Mouse (Mus musculus): ENCODE data around the gene Acd. TPM values are rescaled to one million over a fixed set of nuclear protein-coding genes. Genes with fewer than 3 reads are reported as not detected.

Acd gene
- 0.70 TPM for polyA plus RNA-seq (2014; fragmentation: Illumina TruSeq; extraction: RNeasy Lipid Tissue Mini Kit (QIAGEN cat#74804); ENCODE audit: low read depth, low replicate concordance)

DNA sequence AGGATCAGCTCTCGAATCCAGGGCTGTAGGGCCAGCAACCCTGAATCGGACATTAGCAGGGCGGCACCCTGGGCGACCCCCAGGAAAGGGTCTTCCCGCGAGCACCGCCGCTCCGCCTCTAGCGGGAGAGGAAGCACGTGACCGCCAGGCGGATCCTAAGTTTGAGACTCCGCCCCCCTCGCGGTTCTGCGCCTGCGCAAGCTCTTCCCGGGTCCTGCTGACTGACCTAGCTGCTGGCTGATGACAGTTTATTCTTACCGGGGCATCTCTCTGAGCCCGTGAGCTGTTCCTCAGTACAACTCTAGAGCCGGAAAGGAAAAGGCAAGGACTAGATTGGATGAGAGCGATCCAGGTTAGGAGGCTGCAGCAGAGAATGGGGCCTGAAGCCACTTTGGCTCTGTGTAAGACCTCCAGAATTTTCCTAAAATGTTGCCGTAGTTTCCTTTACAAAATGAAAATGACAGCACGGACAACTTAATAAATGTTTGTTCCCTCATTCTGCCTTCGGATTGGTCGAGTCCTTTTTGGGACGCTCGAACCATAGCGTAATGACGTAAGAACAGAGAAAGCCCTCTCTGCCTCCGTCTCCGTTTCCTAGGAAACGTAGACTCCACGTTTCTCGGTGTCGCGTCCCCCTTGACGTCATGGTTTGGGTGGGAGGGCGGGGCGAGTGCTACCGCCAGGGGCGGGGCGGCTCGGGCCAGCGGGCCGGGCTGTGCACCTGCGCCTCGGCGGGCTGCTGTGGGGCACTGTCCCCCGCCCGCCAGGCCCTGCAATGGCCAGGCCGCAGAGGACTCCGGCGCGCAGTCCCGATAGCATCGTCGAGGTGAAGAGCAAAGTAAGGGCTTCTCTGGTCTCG lies at the start of gene Acd, which contains the start of gene Pard6a:
TSS of gene Acd (minus strand) at position 137 of the 859 bp plus-strand sequence.
TSS of gene Pard6a (plus strand) at position 183 of the 859 bp plus-strand sequence.

DNA sequence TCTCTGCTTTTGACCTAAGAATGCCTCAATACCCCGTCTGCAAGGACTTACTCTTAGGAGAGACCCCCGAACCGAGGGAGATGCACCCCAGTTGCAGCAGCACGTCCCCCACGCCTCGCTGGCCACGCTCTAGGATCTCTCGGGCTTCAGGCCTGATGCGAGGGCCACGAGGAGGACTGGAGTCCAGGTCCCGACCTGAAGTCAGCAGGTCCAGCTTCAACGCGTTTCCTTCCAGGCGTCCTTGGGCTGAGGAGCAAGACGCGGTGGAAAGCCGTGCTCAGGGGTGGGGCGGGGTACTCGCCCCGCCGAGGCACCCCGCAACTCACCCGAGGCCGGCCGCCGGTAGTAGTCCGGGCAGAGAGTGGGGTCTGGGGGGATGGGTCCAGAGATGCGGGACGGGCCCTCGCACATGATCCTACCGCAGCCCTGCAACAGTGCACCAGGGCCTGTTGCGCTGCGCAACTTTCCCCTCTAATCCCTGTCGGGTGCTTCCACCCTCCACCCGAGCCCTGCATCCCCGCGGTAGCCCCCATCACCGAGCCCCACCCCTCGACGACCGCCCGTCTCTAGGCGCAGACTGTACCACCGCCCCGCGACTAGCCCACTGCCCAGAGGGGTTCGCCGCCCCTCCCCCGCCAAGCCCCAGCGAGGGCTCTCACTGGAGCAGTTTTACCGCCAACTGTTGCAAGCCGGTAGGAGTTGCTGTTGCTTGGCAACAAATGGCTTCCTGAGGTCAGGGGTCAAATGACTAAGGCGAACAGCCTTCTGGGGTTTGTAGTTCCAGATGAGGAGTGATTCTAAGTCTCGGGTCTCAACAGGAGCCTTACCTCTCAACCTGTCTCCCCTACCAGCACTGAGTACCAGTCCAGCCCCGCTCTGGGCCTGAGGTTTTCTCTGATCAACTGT lies 6.8 kb upstream of the Acd start, which contains the start of the genes 4933405L10Rik and Enkd1:
TSS of gene 4933405L10Rik (plus strand) at position 158 of the 906 bp plus-strand sequence.
TSS of gene Enkd1 (minus strand) at position 713 of the 906 bp plus-strand sequence.

DNA sequence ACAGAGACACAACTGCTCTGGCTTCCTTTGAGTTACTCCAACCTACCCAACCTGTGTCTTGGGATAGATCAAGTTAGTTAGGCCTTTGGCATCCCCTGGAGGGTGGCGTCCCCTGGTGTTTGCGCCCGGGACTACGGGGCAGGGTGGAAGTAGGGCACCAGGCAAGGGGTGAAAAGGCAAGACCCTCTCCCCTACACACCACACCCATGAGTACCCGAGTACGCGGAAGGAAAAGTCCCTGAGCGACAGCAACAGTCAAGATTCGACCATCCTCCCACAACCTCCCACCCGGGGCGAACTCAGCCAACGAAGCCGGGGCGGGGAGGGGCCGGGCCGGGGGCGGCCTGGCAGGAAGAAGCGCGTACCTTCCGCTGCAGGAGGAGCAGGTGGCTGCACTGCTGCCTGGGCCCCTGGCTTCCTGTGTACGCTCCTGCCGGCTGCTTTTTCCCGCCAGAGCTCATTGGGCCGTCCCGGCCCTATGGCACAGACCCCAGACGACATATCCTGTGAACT lies 15.1 kb downstream of the Acd start, which contains the start of gene Carmil2:
TSS of gene Carmil2 (plus strand) at position 479 of the 513 bp plus-strand sequence.

Other genes with a start within 250 kb of the Acd start
- not detected for gene Tppp3, start 229.6 kb downstream of the Acd start, polyA plus RNA-seq (2014; fragmentation: Illumina TruSeq; extraction: RNeasy Lipid Tissue Mini Kit (QIAGEN cat#74804); ENCODE audit: low read depth, low replicate concordance)
- 1.7 TPM for gene Zdhhc1, start 204.2 kb downstream of the Acd start, polyA plus RNA-seq (2014; fragmentation: Illumina TruSeq; extraction: RNeasy Lipid Tissue Mini Kit (QIAGEN cat#74804); ENCODE audit: low read depth, low replicate concordance)
- not detected for gene Hsd11b2, start 182.3 kb downstream of the Acd start, polyA plus RNA-seq (2014; fragmentation: Illumina TruSeq; extraction: RNeasy Lipid Tissue Mini Kit (QIAGEN cat#74804); ENCODE audit: low read depth, low replicate concordance)
- 22.7 TPM for gene Atp6v0d1, start 135.1 kb downstream of the Acd start, polyA plus RNA-seq (2014; fragmentation: Illumina TruSeq; extraction: RNeasy Lipid Tissue Mini Kit (QIAGEN cat#74804); ENCODE audit: low read depth, low replicate concordance)
- 1.2 TPM for gene Ripor1, start 95.8 kb downstream of the Acd start, polyA plus RNA-seq (2014; fragmentation: Illumina TruSeq; extraction: RNeasy Lipid Tissue Mini Kit (QIAGEN cat#74804); ENCODE audit: low read depth, low replicate concordance)
- gene Ctcf, start 64.5 kb downstream of the Acd start, polyA plus RNA-seq (2014; fragmentation: Illumina TruSeq; extraction: RNeasy Lipid Tissue Mini Kit (QIAGEN cat#74804); ENCODE audit: low read depth, low replicate concordance): 80.5 TPM
- gene Agrp, start 63.7 kb downstream of the Acd start, polyA plus RNA-seq (2014; fragmentation: Illumina TruSeq; extraction: RNeasy Lipid Tissue Mini Kit (QIAGEN cat#74804); ENCODE audit: low read depth, low replicate concordance): not detected
- not detected for gene Carmil2, start 14.8 kb downstream of the Acd start, polyA plus RNA-seq (2014; fragmentation: Illumina TruSeq; extraction: RNeasy Lipid Tissue Mini Kit (QIAGEN cat#74804); ENCODE audit: low read depth, low replicate concordance)
- not detected for gene Pard6a, start within 50 bp of the Acd start, polyA plus RNA-seq (2014; fragmentation: Illumina TruSeq; extraction: RNeasy Lipid Tissue Mini Kit (QIAGEN cat#74804); ENCODE audit: low read depth, low replicate concordance)
- gene 4933405L10Rik, start 6.6 kb upstream of the Acd start, polyA plus RNA-seq (2014; fragmentation: Illumina TruSeq; extraction: RNeasy Lipid Tissue Mini Kit (QIAGEN cat#74804); ENCODE audit: low read depth, low replicate concordance): not detected
- gene Enkd1, start 7.1 kb upstream of the Acd start, polyA plus RNA-seq (2014; fragmentation: Illumina TruSeq; extraction: RNeasy Lipid Tissue Mini Kit (QIAGEN cat#74804); ENCODE audit: low read depth, low replicate concordance): 0.52 TPM
- gene Gfod2, start 57.6 kb upstream of the Acd start, polyA plus RNA-seq (2014; fragmentation: Illumina TruSeq; extraction: RNeasy Lipid Tissue Mini Kit (QIAGEN cat#74804); ENCODE audit: low read depth, low replicate concordance): 0.52 TPM
- 6.5 TPM for gene Ranbp10, start 126.2 kb upstream of the Acd start, polyA plus RNA-seq (2014; fragmentation: Illumina TruSeq; extraction: RNeasy Lipid Tissue Mini Kit (QIAGEN cat#74804); ENCODE audit: low read depth, low replicate concordance)
- not detected for gene Tsnaxip1, start 126.6 kb upstream of the Acd start, polyA plus RNA-seq (2014; fragmentation: Illumina TruSeq; extraction: RNeasy Lipid Tissue Mini Kit (QIAGEN cat#74804); ENCODE audit: low read depth, low replicate concordance)
- gene Cenpt, start 152.2 kb upstream of the Acd start, polyA plus RNA-seq (2014; fragmentation: Illumina TruSeq; extraction: RNeasy Lipid Tissue Mini Kit (QIAGEN cat#74804); ENCODE audit: low read depth, low replicate concordance): 0.99 TPM
- 11.8 TPM for gene Thap11, start 154.0 kb upstream of the Acd start, polyA plus RNA-seq (2014; fragmentation: Illumina TruSeq; extraction: RNeasy Lipid Tissue Mini Kit (QIAGEN cat#74804); ENCODE audit: low read depth, low replicate concordance)
- 80.1 TPM for gene Nutf2, start 159.5 kb upstream of the Acd start, polyA plus RNA-seq (2014; fragmentation: Illumina TruSeq; extraction: RNeasy Lipid Tissue Mini Kit (QIAGEN cat#74804); ENCODE audit: low read depth, low replicate concordance)
- 2.9 TPM for gene Edc4, start 179.8 kb upstream of the Acd start, polyA plus RNA-seq (2014; fragmentation: Illumina TruSeq; extraction: RNeasy Lipid Tissue Mini Kit (QIAGEN cat#74804); ENCODE audit: low read depth, low replicate concordance)
- not detected for gene Nrn1l, start 192.5 kb upstream of the Acd start, polyA plus RNA-seq (2014; fragmentation: Illumina TruSeq; extraction: RNeasy Lipid Tissue Mini Kit (QIAGEN cat#74804); ENCODE audit: low read depth, low replicate concordance)
- 4.8 TPM for gene Pskh1, start 199.3 kb upstream of the Acd start, polyA plus RNA-seq (2014; fragmentation: Illumina TruSeq; extraction: RNeasy Lipid Tissue Mini Kit (QIAGEN cat#74804); ENCODE audit: low read depth, low replicate concordance)
- 0.76 TPM for gene Ctrl, start 232.8 kb upstream of the Acd start, polyA plus RNA-seq (2014; fragmentation: Illumina TruSeq; extraction: RNeasy Lipid Tissue Mini Kit (QIAGEN cat#74804); ENCODE audit: low read depth, low replicate concordance)
- gene Psmb10, start 237.3 kb upstream of the Acd start, polyA plus RNA-seq (2014; fragmentation: Illumina TruSeq; extraction: RNeasy Lipid Tissue Mini Kit (QIAGEN cat#74804); ENCODE audit: low read depth, low replicate concordance): 1.2 TPM
- gene Lcat, start 242.3 kb upstream of the Acd start, polyA plus RNA-seq (2014; fragmentation: Illumina TruSeq; extraction: RNeasy Lipid Tissue Mini Kit (QIAGEN cat#74804); ENCODE audit: low read depth, low replicate concordance): not detected